Mouse (Mus musculus): ENCODE results near the gene Ets1. TPM values are rescaled to one million over a fixed set of nuclear protein-coding genes. Genes with fewer than 3 reads are reported as not detected.
A peak's percentile ranks its signal among the peaks of the same experiment; 100 is the strongest.

Ets1 gene
- polyA plus RNA-seq, 1 experiment from 2014 or later = 12.5 TPM

DNA sequence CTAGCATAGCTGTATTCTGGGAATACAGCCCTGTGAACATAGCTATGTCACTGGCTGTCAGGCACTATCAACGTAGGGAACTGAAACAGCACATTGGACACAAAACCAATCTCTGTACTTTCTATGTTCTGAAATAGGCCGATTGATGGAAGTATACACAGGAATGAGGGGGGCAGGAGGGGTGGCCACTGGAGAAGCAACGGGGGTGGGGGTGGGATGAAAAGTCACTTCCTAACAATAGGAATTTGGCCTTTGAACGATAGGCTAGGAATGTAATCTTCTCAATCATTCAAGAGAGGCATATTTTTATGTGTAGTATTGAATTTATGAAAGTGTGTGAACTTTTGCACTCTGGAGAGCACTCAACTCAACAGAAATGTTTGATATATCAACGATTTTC lies 12.3 kb downstream of the Ets1 start:
- Histone ChIP-seq H3K36me3 (no peaks in the 10 kb centered on the region), H3K4me2 (no peak overlapping the region), H3K4me1 (replicated peaks) (0 out of 2 replicates have a peak, but pooled peaks cover 3% of the 10 kb centered on the region), H3K9ac (no peak overlapping the region), H3K27me3 (peaks cover 5% of the 10 kb centered on the region; the same call in 1 of the 2 replicates), H3K27ac (no peak overlapping the region), H3K9me3 (replicated peaks) (no peaks in the 10 kb centered on the region), H3K4me3 (replicated peaks) (no peak overlapping the region)
- ATAC-seq (ENCODE audit: low read depth) (no peak), DNase-seq (no peak)
- 62% methylated on average over 5 of the region's 5 CpGs for WGBS (ENCODE audit: insufficient replicate concordance)

GRCm38 (mm10) chr9:32650738-32651137 lies 14.7 kb downstream of the Ets1 start:
- no peak overlapping the region for H3K4me2 ChIP-seq
- no peaks in the 10 kb centered on the region for H3K36me3 ChIP-seq
- no peak overlapping the region for H3K4me3 ChIP-seq (replicated peaks)
- WGBS (ENCODE audit: insufficient replicate concordance) = 44% methylated on average over 3 of the region's 3 CpGs
- peaks cover 5% of the 10 kb centered on the region; the same call in 1 of the 2 replicates for H3K27me3 ChIP-seq
- H3K9ac ChIP-seq = no peak overlapping the region
- ATAC-seq (ENCODE audit: low read depth) (no peak), DNase-seq (no peak)
- H3K27ac ChIP-seq = no peak overlapping the region
- H3K4me1 ChIP-seq (replicated peaks) = 0 out of 2 replicates have a peak, but pooled peaks cover 3% of the 10 kb centered on the region
- H3K9me3 ChIP-seq (replicated peaks) = no peaks in the 10 kb centered on the region

GRCm38 (mm10) chr9:32652112-32652511 lies 16.1 kb downstream of the Ets1 start:
- Histone ChIP-seq H3K4me3 (replicated peaks) (no peak overlapping the region), H3K27me3 (no peaks in the 10 kb centered on the region), H3K9me3 (replicated peaks) (no peaks in the 10 kb centered on the region), H3K9ac (no peak overlapping the region), H3K36me3 (no peaks in the 10 kb centered on the region), H3K4me1 (replicated peaks) (no peaks in the 10 kb centered on the region), H3K27ac (no peak overlapping the region), H3K4me2 (no peak overlapping the region)
- ATAC-seq (ENCODE audit: low read depth) (no peak), DNase-seq (no peak)
- WGBS (ENCODE audit: insufficient replicate concordance) = 82% methylated on average over 10 of the region's 10 CpGs

DNA sequence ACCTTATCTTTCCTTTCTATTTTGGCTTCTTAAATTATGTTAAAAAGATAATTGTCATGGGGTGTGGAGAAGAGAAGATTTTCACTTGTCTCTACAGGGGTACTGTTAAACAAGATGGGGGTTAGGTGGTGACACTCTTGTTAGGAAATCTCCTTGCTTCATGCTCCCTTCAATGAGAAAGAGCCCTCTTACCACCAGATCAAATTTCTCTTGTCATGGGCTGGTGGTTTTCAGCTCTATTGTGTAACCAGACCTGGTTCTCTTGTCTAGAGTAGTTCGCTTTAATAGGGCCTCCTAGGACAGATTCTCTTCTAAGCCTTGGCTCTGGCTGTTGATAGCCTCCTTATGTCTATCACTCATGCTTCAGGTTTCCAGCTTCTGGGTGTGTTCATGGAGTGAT lies 18.3 kb downstream of the Ets1 start:
- ATAC-seq (ENCODE audit: low read depth) = no peak
- Histone ChIP-seq H3K9ac (no peak overlapping the region), H3K4me1 (replicated peaks) (no peaks in the 10 kb centered on the region), H3K4me2 (no peak overlapping the region), H3K4me3 (replicated peaks) (no peak overlapping the region), H3K36me3 (no peaks in the 10 kb centered on the region), H3K9me3 (replicated peaks) (no peaks in the 10 kb centered on the region), H3K27me3 (no peaks in the 10 kb centered on the region), H3K27ac (no peak overlapping the region)
- 73% methylated on average over 1 of the region's 1 CpGs for WGBS (ENCODE audit: insufficient replicate concordance)
- DNase-seq = no peak

DNA sequence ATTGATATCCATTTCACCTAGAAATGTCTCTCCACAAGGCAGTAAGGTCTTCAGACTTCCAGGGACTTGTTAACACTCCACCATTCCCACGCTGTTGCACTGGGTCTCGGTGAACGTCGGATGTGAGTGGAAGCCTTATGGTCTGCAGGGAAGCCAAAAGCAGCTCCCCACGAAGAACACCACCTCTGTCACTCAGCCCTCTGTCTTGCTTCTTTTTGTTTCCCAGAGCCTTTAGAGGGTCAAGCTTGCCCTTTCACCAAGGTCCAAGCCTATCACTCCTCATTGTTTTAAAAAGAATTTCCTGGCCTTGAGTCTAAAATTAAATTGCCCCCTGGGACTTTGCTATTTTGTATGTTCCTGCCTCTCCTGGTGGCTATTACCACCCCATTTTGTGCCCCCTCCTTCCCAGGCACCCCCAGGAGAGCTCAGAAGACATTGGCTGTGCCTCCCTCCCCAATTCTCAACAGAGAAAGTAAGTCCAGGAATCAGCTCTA lies 20.4 kb downstream of the Ets1 start:
- ATAC-seq (ENCODE audit: low read depth) (no peak), DNase-seq (no peak)
- no peak overlapping the region for H3K4me2 ChIP-seq
- WGBS (ENCODE audit: insufficient replicate concordance) = 73% methylated on average over 5 of the region's 5 CpGs
- H3K27me3 ChIP-seq = no peaks in the 10 kb centered on the region
- no peak overlapping the region for H3K4me3 ChIP-seq (replicated peaks)
- no peak overlapping the region for H3K9ac ChIP-seq
- no peaks in the 10 kb centered on the region for H3K36me3 ChIP-seq
- peak overlapping the region; percentile 23; the same call in 1 of the 2 replicates for H3K27ac ChIP-seq
- no peaks in the 10 kb centered on the region for H3K9me3 ChIP-seq (replicated peaks)
- H3K4me1 ChIP-seq (replicated peaks) = no peaks in the 10 kb centered on the region

- ATAC-seq (ENCODE audit: low read depth) = peak; percentile 29; the same call in 1 of the 2 replicates
- Histone ChIP-seq H3K9me3 (replicated peaks) (no peaks in the 10 kb centered on the region), H3K36me3 (no peaks in the 10 kb centered on the region), H3K4me3 (replicated peaks) (no peak overlapping the region), H3K27me3 (no peaks in the 10 kb centered on the region), H3K9ac (no peak overlapping the region), H3K4me1 (replicated peaks) (no peaks in the 10 kb centered on the region), H3K27ac (no peak overlapping the region), H3K4me2 (no peak overlapping the region)
- DNase-seq = no peak
- 65% methylated on average over 2 of the region's 2 CpGs for WGBS (ENCODE audit: insufficient replicate concordance)
Measured at GRCm38 (mm10) chr9:32657124-32657523, 21.1 kb downstream of the Ets1 start.

DNA sequence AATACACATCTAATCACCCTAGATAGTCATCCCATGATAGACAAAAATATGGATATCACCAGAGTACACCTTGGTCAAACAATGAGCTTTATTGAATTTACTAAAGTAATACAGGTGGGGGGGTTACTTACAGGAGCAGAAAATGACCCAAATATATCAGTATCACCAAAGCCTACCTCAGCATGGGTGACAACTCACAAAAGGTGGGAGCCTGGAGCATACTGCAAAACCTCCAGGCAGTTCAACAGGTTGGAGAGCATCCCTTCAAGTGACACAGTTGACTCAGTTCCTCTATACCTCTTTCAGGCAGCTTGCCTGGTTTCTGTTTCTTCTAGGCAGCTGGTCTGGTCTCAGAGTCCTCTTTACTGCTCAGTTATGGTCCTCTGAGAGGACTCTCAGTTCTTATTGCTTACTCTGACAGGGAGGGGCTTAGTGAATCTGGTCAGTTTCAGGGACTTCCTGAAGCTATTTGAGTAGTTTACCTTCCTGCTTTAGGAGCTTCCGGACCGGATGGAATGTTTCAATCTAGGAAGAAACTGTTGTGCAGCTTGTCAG lies 24.5 kb downstream of the Ets1 start:
- 73% methylated on average over 2 of the region's 2 CpGs for WGBS (ENCODE audit: insufficient replicate concordance)
- Histone ChIP-seq H3K27ac (no peak overlapping the region), H3K36me3 (no peaks in the 10 kb centered on the region), H3K9me3 (replicated peaks) (no peaks in the 10 kb centered on the region), H3K4me1 (replicated peaks) (no peaks in the 10 kb centered on the region), H3K9ac (no peak overlapping the region), H3K4me2 (no peak overlapping the region), H3K4me3 (replicated peaks) (no peak overlapping the region), H3K27me3 (no peaks in the 10 kb centered on the region)
- ATAC-seq (ENCODE audit: low read depth) = no peak
- DNase-seq = no peak

- DNase-seq (no peak), ATAC-seq (ENCODE audit: low read depth) (no peak)
- Histone ChIP-seq H3K4me1 (replicated peaks) (no peaks in the 10 kb centered on the region), H3K4me2 (no peak overlapping the region), H3K27me3 (no peaks in the 10 kb centered on the region), H3K9ac (no peak overlapping the region), H3K27ac (no peak overlapping the region), H3K4me3 (replicated peaks) (no peak overlapping the region), H3K9me3 (replicated peaks) (no peaks in the 10 kb centered on the region), H3K36me3 (no peaks in the 10 kb centered on the region)
- WGBS (ENCODE audit: insufficient replicate concordance) = 71% methylated on average over 8 of the region's 8 CpGs
Measured at GRCm38 (mm10) chr9:32661071-32661470, 25.1 kb downstream of the Ets1 start.

- Histone ChIP-seq H3K36me3 (no peaks in the 10 kb centered on the region), H3K4me3 (replicated peaks) (no peak overlapping the region), H3K4me1 (replicated peaks) (no peaks in the 10 kb centered on the region), H3K27ac (no peak overlapping the region), H3K27me3 (no peaks in the 10 kb centered on the region), H3K9me3 (replicated peaks) (no peaks in the 10 kb centered on the region), H3K9ac (no peak overlapping the region), H3K4me2 (no peak overlapping the region)
- ATAC-seq (ENCODE audit: low read depth) = no peak
- DNase-seq = no peak
- 49% methylated on average over 4 of the region's 4 CpGs for WGBS (ENCODE audit: insufficient replicate concordance)
Measured at GRCm38 (mm10) chr9:32661561-32661960, 25.5 kb downstream of the Ets1 start.

- WGBS (ENCODE audit: insufficient replicate concordance) = 41% methylated on average over 11 of the region's 11 CpGs
- DNase-seq (no peak), ATAC-seq (ENCODE audit: low read depth) (no peak)
- H3K9me3 ChIP-seq (replicated peaks) = no peaks in the 10 kb centered on the region
- H3K27ac ChIP-seq = no peak overlapping the region
- no peaks in the 10 kb centered on the region for H3K36me3 ChIP-seq
- no peak overlapping the region for H3K4me3 ChIP-seq (replicated peaks)
- peaks cover 24% of the 10 kb centered on the region for H3K27me3 ChIP-seq
- H3K4me1 ChIP-seq (replicated peaks) = peaks cover 3% of the 10 kb centered on the region; the same call in 1 of the 2 replicates
- no peak overlapping the region for H3K9ac ChIP-seq
- H3K4me2 ChIP-seq = no peak overlapping the region
Measured at GRCm38 (mm10) chr9:32666611-32667517, 30.8 kb downstream of the Ets1 start.

DNA sequence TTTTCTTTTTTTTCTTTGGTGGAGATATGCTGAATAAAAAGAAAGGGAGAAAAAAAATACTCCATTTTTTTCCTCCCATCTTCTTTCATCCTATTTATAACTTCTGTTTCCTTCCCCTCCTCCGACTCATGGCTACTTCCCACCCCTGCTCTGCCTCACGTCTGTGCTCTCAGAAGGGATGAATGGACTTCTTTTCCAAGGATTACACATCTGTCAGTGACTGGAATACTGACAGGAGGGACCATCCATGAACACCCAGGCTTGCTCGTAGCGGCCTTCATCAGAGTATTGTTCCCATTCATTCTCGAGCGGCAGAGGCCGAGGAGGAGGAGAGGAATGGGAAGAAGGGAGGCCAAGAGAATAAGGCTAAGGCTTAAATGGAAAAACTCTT lies 31.5 kb downstream of the Ets1 start:
- ATAC-seq (ENCODE audit: low read depth) = no peak
- DNase-seq = no peak
- peaks cover 8% of the 10 kb centered on the region; the same call in 1 of the 2 replicates for H3K4me1 ChIP-seq (replicated peaks)
- no peak overlapping the region for H3K4me3 ChIP-seq (replicated peaks)
- no peaks in the 10 kb centered on the region for H3K9me3 ChIP-seq (replicated peaks)
- no peaks in the 10 kb centered on the region for H3K36me3 ChIP-seq
- H3K27ac ChIP-seq = no peak overlapping the region
- H3K9ac ChIP-seq = no peak overlapping the region
- H3K4me2 ChIP-seq = no peak overlapping the region
- peaks cover 30% of the 10 kb centered on the region for H3K27me3 ChIP-seq
- 44% methylated on average over 7 of the region's 7 CpGs for WGBS (ENCODE audit: insufficient replicate concordance)
